Mouse (Mus musculus) intestine, postnatal 0 days (tissue): ENCODE measurements around the gene Ryr2. TPM values are rescaled to one million over a fixed set of nuclear protein-coding genes. Genes with fewer than 3 reads are reported as not detected.

Experiments used
- ATAC-seq: fragments of 200-750 bp; cut with Nextera tagmentation; 2 replicates; pipeline ENCODE4 v1.8.0; 2017; ENCODE audit warnings: mild to moderate bottlenecking, moderate TSS enrichment, moderate library complexity
- H3K27ac ChIP-seq: fragments of 300-500 bp; sonication (generic); 2 replicates; pipeline ENCODE4 v1.5.1; 2014; ENCODE audit warnings: mild to moderate bottlenecking, low read depth, low read length, moderate library complexity
- H3K27me3 ChIP-seq: fragments of 300-500 bp; sonication (generic); replicated peaks from 2 replicates; pipeline ENCODE4 v1.6.1; 2014; ENCODE audit warnings: low read length, mixed read lengths; ENCODE audit not compliant: control insufficient read depth, insufficient read depth
- H3K36me3 ChIP-seq: fragments of 300-500 bp; sonication (generic); 2 replicates; pipeline ENCODE4 v1.6.1; 2014; ENCODE audit warnings: mild to moderate bottlenecking, moderate library complexity; ENCODE audit not compliant: control insufficient read depth, insufficient read depth
- H3K4me1 ChIP-seq: fragments of 300-500 bp; sonication (generic); replicated peaks from 2 replicates; pipeline ENCODE4 v1.6.1; 2014; ENCODE audit warnings: antibody characterized with exemption, low read length, mixed read lengths; ENCODE audit not compliant: control insufficient read depth, insufficient read depth
- H3K4me2 ChIP-seq: fragments of 300-500 bp; sonication (generic); replicated peaks from 2 replicates; pipeline ENCODE4 v1.6.1; 2014; ENCODE audit warnings: low read depth, mild to moderate bottlenecking, moderate library complexity
- H3K4me3 ChIP-seq: fragments of 300-500 bp; sonication (generic); 2 replicates; pipeline ENCODE4 v1.5.1; 2014; ENCODE audit warnings: low read depth, low read length
- H3K9ac ChIP-seq: fragments of 300-500 bp; sonication (generic); 2 replicates; pipeline ENCODE4 v1.6.1; 2014; ENCODE audit warnings: mild to moderate bottlenecking, low read depth, low read length
- H3K9me3 ChIP-seq: fragments of 300-500 bp; sonication (generic); 2 replicates; pipeline ENCODE4 v1.6.1; 2016; ENCODE audit warnings: mixed run types; ENCODE audit not compliant: control insufficient read depth
- CTCF ChIP-seq: sonication (generic); IDR thresholded peaks from 2 replicates; pipeline ENCODE4 v1.5.1; 2016; ENCODE audit warnings: low read depth, mild to moderate bottlenecking, control low read depth, antibody characterized with exemption, moderate library complexity
- WGBS: fragments of 180-500 bp; shearing (Covaris S2); extraction: QIAGEN DNeasy Blood & Tissue Kit; methylation state at CpG from one replicate; pipeline ENCODE4 v1.1.7; 2014; 5-methylcytosine and 5-hydroxymethylcytosine counted together
- polyA plus RNA-seq: library from polyadenylated mRNA; unstranded; fragments of >200 nt; fragmentation: Nextera tagmentation; extraction: Ambion mirVana; gene quantifications from 2 replicates; pipeline ENCODE4 v1.2.1, GENCODE M21; 2015

Gene Ryr2
- polyA plus RNA-seq, 1 experiment from 2014 or later, result 0.74 TPM

- no peaks in the 10 kb centered on the region for H3K9me3 ChIP-seq
- WGBS, result 73% methylated on average over 1 of the region's 1 CpGs
- H3K9ac ChIP-seq, result no peak overlapping the region
- no peaks in the 10 kb centered on the region for H3K36me3 ChIP-seq
- no peaks in the 10 kb centered on the region for H3K27me3 ChIP-seq
- no peaks in the 10 kb centered on the region for H3K4me1 ChIP-seq
- no peak for TF ChIP-seq CTCF
- H3K4me2 ChIP-seq, result no peak overlapping the region
- no peak for ATAC-seq
- H3K27ac ChIP-seq, result no peak overlapping the region
- no peak overlapping the region for H3K4me3 ChIP-seq
These were observed 55.9 kb downstream of the Ryr2 start for GRCm38 (mm10) chr13:12050809-12051208.

DNA sequence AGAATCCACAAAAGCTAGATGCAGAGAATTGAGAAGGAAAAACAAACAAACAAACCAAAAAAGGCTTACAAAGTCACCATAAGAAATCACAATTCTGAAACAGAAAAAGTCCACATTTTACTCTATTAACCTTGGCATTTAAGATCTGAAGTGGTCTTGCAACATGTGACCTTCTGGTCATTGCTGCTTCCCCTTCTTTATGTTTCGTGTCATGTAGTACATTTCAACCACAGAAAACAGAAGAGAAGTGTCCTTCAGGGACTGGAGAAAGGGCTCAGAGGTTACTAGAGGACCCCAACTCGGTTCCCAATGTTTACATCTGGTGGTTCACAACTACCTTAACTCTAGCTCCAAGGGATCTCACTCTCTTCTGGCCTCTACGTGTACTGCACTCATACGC lies 59.7 kb downstream of the Ryr2 start:
- ATAC-seq, result no peak
- no peaks in the 10 kb centered on the region for H3K4me1 ChIP-seq
- no peak overlapping the region for H3K4me2 ChIP-seq
- WGBS, result 80% methylated on average over 4 of the region's 4 CpGs
- no peak overlapping the region for H3K4me3 ChIP-seq
- H3K27ac ChIP-seq, result no peak overlapping the region
- H3K9ac ChIP-seq, result no peak overlapping the region
- H3K9me3 ChIP-seq, result no peaks in the 10 kb centered on the region
- no peaks in the 10 kb centered on the region for H3K36me3 ChIP-seq
- no peaks in the 10 kb centered on the region for H3K27me3 ChIP-seq
- TF ChIP-seq CTCF, result no peak

DNA sequence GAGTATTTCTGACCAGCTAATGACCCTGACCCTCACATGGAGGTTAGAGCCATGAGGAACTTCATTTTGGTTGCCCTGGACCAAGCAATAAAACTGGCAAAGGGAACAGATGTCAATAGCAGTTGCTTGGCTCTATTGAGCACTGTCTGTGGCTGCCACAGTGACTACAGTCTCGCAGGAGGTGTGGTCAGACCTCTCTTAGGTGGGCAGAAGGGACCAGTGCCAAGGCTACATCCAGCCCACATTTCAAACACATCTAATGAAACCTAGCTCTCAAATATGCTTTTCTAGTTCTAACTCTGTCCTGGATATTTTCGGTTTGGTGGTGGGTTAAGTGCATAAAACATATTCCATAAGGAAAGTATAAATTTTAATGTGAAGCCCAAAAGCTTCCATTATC lies 62.0 kb downstream of the Ryr2 start:
- ATAC-seq, result no peak
- Histone ChIP-seq H3K27me3 (no peaks in the 10 kb centered on the region), H3K4me2 (no peak overlapping the region), H3K9me3 (no peaks in the 10 kb centered on the region), H3K4me1 (no peaks in the 10 kb centered on the region), H3K27ac (no peak overlapping the region), H3K4me3 (no peak overlapping the region), H3K36me3 (no peaks in the 10 kb centered on the region), H3K9ac (no peak overlapping the region)
- no peak for TF ChIP-seq CTCF
- WGBS, result 82% methylated on average over 2 of the region's 2 CpGs

- TF ChIP-seq CTCF, result no peak
- ATAC-seq, result no peak
- no peak overlapping the region for H3K4me2 ChIP-seq
- H3K27ac ChIP-seq, result no peak overlapping the region
- H3K27me3 ChIP-seq, result no peaks in the 10 kb centered on the region
- H3K9ac ChIP-seq, result no peak overlapping the region
- no peak overlapping the region for H3K4me3 ChIP-seq
- no peaks in the 10 kb centered on the region for H3K36me3 ChIP-seq
- H3K9me3 ChIP-seq, result no peaks in the 10 kb centered on the region
- 70% methylated on average over 8 of the region's 8 CpGs for WGBS
- H3K4me1 ChIP-seq, result no peaks in the 10 kb centered on the region
These were observed 63.8 kb downstream of the Ryr2 start for GRCm38 (mm10) chr13:12042891-12043491.

- H3K9me3 ChIP-seq, result no peaks in the 10 kb centered on the region
- TF ChIP-seq CTCF, result no peak
- H3K27me3 ChIP-seq, result no peaks in the 10 kb centered on the region
- no peaks in the 10 kb centered on the region for H3K36me3 ChIP-seq
- no peaks in the 10 kb centered on the region for H3K4me1 ChIP-seq
- no peak overlapping the region for H3K4me3 ChIP-seq
- no peak overlapping the region for H3K4me2 ChIP-seq
- 82% methylated on average over 3 of the region's 3 CpGs for WGBS
- ATAC-seq, result no peak
- no peak overlapping the region for H3K9ac ChIP-seq
- no peak overlapping the region for H3K27ac ChIP-seq
These were observed 66.8 kb downstream of the Ryr2 start for GRCm38 (mm10) chr13:12039967-12040366.

GRCm38 (mm10) chr13:12038676-12039075 lies 68.1 kb downstream of the Ryr2 start:
- no peak for ATAC-seq
- no peak overlapping the region for H3K4me3 ChIP-seq
- no peaks in the 10 kb centered on the region for H3K4me1 ChIP-seq
- H3K36me3 ChIP-seq, result no peaks in the 10 kb centered on the region
- no peaks in the 10 kb centered on the region for H3K27me3 ChIP-seq
- no peak for TF ChIP-seq CTCF
- no peak overlapping the region for H3K27ac ChIP-seq
- no peak overlapping the region for H3K9ac ChIP-seq
- WGBS, result 81% methylated on average over 4 of the region's 4 CpGs
- no peak overlapping the region for H3K4me2 ChIP-seq
- H3K9me3 ChIP-seq, result no peaks in the 10 kb centered on the region

GRCm38 (mm10) chr13:12037241-12037640 lies 69.5 kb downstream of the Ryr2 start:
- H3K4me2 ChIP-seq, result no peak overlapping the region
- no peak overlapping the region for H3K27ac ChIP-seq
- no peak for ATAC-seq
- no peak overlapping the region for H3K9ac ChIP-seq
- no peak for TF ChIP-seq CTCF
- no peaks in the 10 kb centered on the region for H3K4me1 ChIP-seq
- no peaks in the 10 kb centered on the region for H3K27me3 ChIP-seq
- no peak overlapping the region for H3K4me3 ChIP-seq
- 79% methylated on average over 4 of the region's 4 CpGs for WGBS
- H3K9me3 ChIP-seq, result no peaks in the 10 kb centered on the region
- H3K36me3 ChIP-seq, result no peaks in the 10 kb centered on the region
